Mouse (Mus musculus) stomach, embryonic 16.5 days (tissue): ENCODE results near the gene Eif4e1b. TPM values are rescaled to one million over a fixed set of nuclear protein-coding genes. Genes with fewer than 3 reads are reported as not detected.

Experiments used
- ATAC-seq: fragments of 200-750 bp; cut with Nextera tagmentation; 2 replicates; pipeline ENCODE4 v1.8.0; 2017; ENCODE audit warnings: moderate number of reproducible peaks, moderate TSS enrichment; ENCODE audit not compliant: insufficient read depth, low FRiP score
- H3K27ac ChIP-seq: fragments of 300-500 bp; sonication (generic); 2 replicates; pipeline ENCODE4 v1.5.1; 2014; ENCODE audit warnings: low read length
- H3K27me3 ChIP-seq: fragments of 300-500 bp; sonication (generic); 2 replicates; pipeline ENCODE4 v1.6.1; 2014; ENCODE audit warnings: low read length, control low read depth, mixed read lengths; ENCODE audit not compliant: control insufficient read depth, insufficient read depth
- H3K36me3 ChIP-seq: fragments of 300-500 bp; sonication (generic); 2 replicates; pipeline ENCODE4 v1.6.1; 2014; ENCODE audit warnings: low read length; ENCODE audit not compliant: control insufficient read depth, insufficient read depth
- H3K4me1 ChIP-seq: fragments of 300-500 bp; sonication (generic); 2 replicates; pipeline ENCODE4 v1.6.1; 2014; ENCODE audit warnings: low read length, control low read depth, mixed read lengths; ENCODE audit not compliant: control insufficient read depth, insufficient read depth
- H3K4me2 ChIP-seq: fragments of 300-500 bp; sonication (generic); 2 replicates; pipeline ENCODE4 v1.6.1; 2014; ENCODE audit warnings: low read depth, low read length, mixed read lengths
- H3K4me3 ChIP-seq: fragments of 300-500 bp; sonication (generic); replicated peaks from 2 replicates; pipeline ENCODE4 v1.5.1; 2014; ENCODE audit warnings: mild to moderate bottlenecking, low read length
- H3K9ac ChIP-seq: fragments of 300-500 bp; sonication (generic); 2 replicates; pipeline ENCODE4 v1.6.1; 2014; ENCODE audit warnings: low read length
- H3K9me3 ChIP-seq: fragments of 300-500 bp; sonication (generic); replicated peaks from 2 replicates; pipeline ENCODE4 v1.6.1; 2016; ENCODE audit warnings: low read length, control low read depth; ENCODE audit not compliant: control insufficient read depth
- WGBS: fragments of 180-500 bp; shearing (Covaris S2); extraction: QIAGEN DNeasy Blood & Tissue Kit; methylation state at CpG from one replicate; pipeline ENCODE4 v1.1.7; 2014; 5-methylcytosine and 5-hydroxymethylcytosine counted together
- polyA plus RNA-seq: library from polyadenylated mRNA; unstranded; fragments of >200 nt; fragmentation: Nextera tagmentation; extraction: Ambion mirVana; gene quantifications from 2 replicates; pipeline ENCODE4 v1.2.1, GENCODE M21; 2015

Gene Eif4e1b
- polyA plus RNA-seq, 1 experiment from 2014 or later: not detected

- Histone ChIP-seq H3K4me3 (peak overlapping the region; percentile 42), H3K36me3 (no peaks in the 10 kb centered on the region), H3K9ac (no peak overlapping the region), H3K27me3 (peaks cover 19% of the 10 kb centered on the region), H3K4me1 (no peaks in the 10 kb centered on the region), H3K9me3 (no peaks in the 10 kb centered on the region), H3K27ac (no peak overlapping the region), H3K4me2 (peak overlapping the region; percentile 57)
- ATAC-seq: peak; percentile 86
- WGBS: under 1% methylated on average over 43 of the region's 43 CpGs
Observed at GRCm38 (mm10) chr13:54758045-54758755, 25.6 kb upstream of the Eif4e1b start.

- Histone ChIP-seq H3K27ac (no peak overlapping the region), H3K27me3 (peaks cover 26% of the 10 kb centered on the region), H3K9me3 (no peaks in the 10 kb centered on the region), H3K9ac (no peak overlapping the region), H3K36me3 (no peaks in the 10 kb centered on the region), H3K4me3 (no peak overlapping the region), H3K4me2 (peak overlapping the region; percentile 57), H3K4me1 (no peaks in the 10 kb centered on the region)
- ATAC-seq: peak; percentile 16; the same call in 1 of the 2 replicates
- 4% methylated on average over 29 of the region's 29 CpGs for WGBS
Observed at GRCm38 (mm10) chr13:54758756-54759470, 24.9 kb upstream of the Eif4e1b start.

GRCm38 (mm10) chr13:54759496-54759895 is 24.3 kb upstream of the Eif4e1b start:
- Histone ChIP-seq H3K27me3 (peaks cover 31% of the 10 kb centered on the region), H3K4me2 (no peak overlapping the region), H3K36me3 (no peaks in the 10 kb centered on the region), H3K4me3 (no peak overlapping the region), H3K9ac (no peak overlapping the region), H3K4me1 (no peaks in the 10 kb centered on the region), H3K9me3 (no peaks in the 10 kb centered on the region), H3K27ac (no peak overlapping the region)
- ATAC-seq: no peak
- 20% methylated on average over 7 of the region's 7 CpGs for WGBS

- Histone ChIP-seq H3K9me3 (no peaks in the 10 kb centered on the region), H3K36me3 (no peaks in the 10 kb centered on the region), H3K4me3 (no peak overlapping the region), H3K4me2 (no peak overlapping the region), H3K27ac (no peak overlapping the region), H3K4me1 (no peaks in the 10 kb centered on the region), H3K27me3 (peaks cover 38% of the 10 kb centered on the region), H3K9ac (no peak overlapping the region)
- no peak for ATAC-seq
- 63% methylated on average over 8 of the region's 8 CpGs for WGBS
Observed at GRCm38 (mm10) chr13:54760164-54760795, 23.5 kb upstream of the Eif4e1b start.

- WGBS: 77% methylated on average over 7 of the region's 7 CpGs
- no peak overlapping the region for H3K9ac ChIP-seq
- no peak overlapping the region for H3K4me2 ChIP-seq
- no peaks in the 10 kb centered on the region for H3K36me3 ChIP-seq
- H3K4me1 ChIP-seq: 0 out of 2 replicates have a peak, but pooled peaks cover 1% of the 10 kb centered on the region
- peaks cover 44% of the 10 kb centered on the region for H3K27me3 ChIP-seq
- no peak for ATAC-seq
- no peak overlapping the region for H3K4me3 ChIP-seq
- no peaks in the 10 kb centered on the region for H3K9me3 ChIP-seq
- H3K27ac ChIP-seq: no peak overlapping the region
Observed at GRCm38 (mm10) chr13:54760906-54761305, 22.9 kb upstream of the Eif4e1b start.

- H3K27me3 ChIP-seq: peaks cover 45% of the 10 kb centered on the region
- H3K27ac ChIP-seq: no peak overlapping the region
- peak overlapping the region; percentile 35 for H3K4me3 ChIP-seq
- peak overlapping the region; percentile 47 for H3K4me2 ChIP-seq
- peaks cover 8% of the 10 kb centered on the region; the same call in 1 of the 2 replicates for H3K4me1 ChIP-seq
- 5% methylated on average over 44 of the region's 44 CpGs for WGBS
- H3K9me3 ChIP-seq: no peaks in the 10 kb centered on the region
- no peak overlapping the region for H3K9ac ChIP-seq
- ATAC-seq: no peak; the same call in 1 of the 2 replicates
- no peaks in the 10 kb centered on the region for H3K36me3 ChIP-seq
Observed at GRCm38 (mm10) chr13:54765281-54766191, 18.3 kb upstream of the Eif4e1b start.

GRCm38 (mm10) chr13:54766192-54766768 is 17.5 kb upstream of the Eif4e1b start, which contains the start of gene Sncb:
Sncb (minus strand) TSS chr13:54766595.
- Histone ChIP-seq H3K4me3 (peak within 1 kb of the TSS; percentile 35), H3K9ac (no peak within 1 kb of the TSS), H3K36me3 (no peaks in the 10 kb centered on the region), H3K4me1 (peaks cover 8% of the 10 kb centered on the region; the same call in 1 of the 2 replicates), H3K27ac (no peak within 1 kb of the TSS), H3K27me3 (peaks cover 45% of the 10 kb centered on the region), H3K9me3 (no peaks in the 10 kb centered on the region), H3K4me2 (peak within 1 kb of the TSS; percentile 47)
- peak; percentile 31; the same call in 1 of the 2 replicates for ATAC-seq
- 2% methylated on average over 35 of the region's 35 CpGs for WGBS

GRCm38 (mm10) chr13:54767012-54767411 is 16.8 kb upstream of the Eif4e1b start:
- no peak for ATAC-seq
- peaks cover 45% of the 10 kb centered on the region for H3K27me3 ChIP-seq

More at GRCm38 (mm10) chr13:54767012-54767411, 16.8 kb upstream of the Eif4e1b start:
- peaks cover 8% of the 10 kb centered on the region; the same call in 1 of the 2 replicates for H3K4me1 ChIP-seq
- H3K4me3 ChIP-seq: no peak overlapping the region
- no peak overlapping the region for H3K4me2 ChIP-seq
- no peak overlapping the region for H3K9ac ChIP-seq
- no peaks in the 10 kb centered on the region for H3K36me3 ChIP-seq
- H3K27ac ChIP-seq: no peak overlapping the region
- 76% methylated on average over 4 of the region's 4 CpGs for WGBS
- no peaks in the 10 kb centered on the region for H3K9me3 ChIP-seq
